In the genomic region with DNA sequence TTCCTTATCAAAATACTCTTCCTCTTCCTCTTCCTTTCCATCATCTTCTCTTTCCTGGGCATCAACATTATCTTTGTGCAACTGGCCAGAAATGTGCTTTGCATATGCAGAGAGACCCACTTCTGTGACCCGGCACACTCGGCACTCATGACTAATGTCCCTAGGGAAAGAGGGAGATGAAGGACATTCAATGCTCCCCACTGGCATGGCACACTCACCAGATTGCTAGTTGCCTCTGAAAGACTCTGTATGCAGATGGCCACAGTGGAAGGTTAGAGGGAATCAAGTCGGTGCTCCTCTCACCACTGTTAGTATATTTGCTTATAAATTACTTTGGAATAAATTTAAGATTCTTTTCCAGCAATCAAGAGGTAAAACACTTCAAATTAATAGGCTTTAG, we compare ENCODE assay signal across 9 mouse cellular contexts. TPM values are rescaled to one million over a fixed set of nuclear protein-coding genes. Genes with fewer than 3 reads are reported as not detected.
A peak's percentile ranks its signal among the peaks of the same experiment; 100 is the strongest.
DNase-seq lines count a peak whose midpoint lies in the region; ATAC-seq lines count a peak whose summit lies in the region.
"Had no signal": no experiment of that assay in that cellular context is flagged by ENCODE, and none has a peak within 500 bp of the region (broad histone marks: within the 10 kb centered on the region; RNA-seq: fewer than 3 reads in every experiment).

No protein-coding gene starts in this region.

- DNase-seq in gastrocnemius, adult 18-20 months (ENCODE audit: low spot score): peak; percentile 25
- DNase-seq in gastrocnemius, postnatal 14 days: no peak
- DNase-seq in heart, postnatal 14 days: peak; percentile 22 to 23
- no peak for DNase-seq in urinary bladder, postnatal 14 days (ENCODE audit: low spot score)
- DNase-seq in spleen, postnatal 14 days (ENCODE audit: low spot score in 2 of 2): no peak
- DNase-seq: liver, embryonic 13.5 days had no signal

- H3K4me1 ChIP-seq in midbrain, embryonic 13.5 days (replicated peaks): peaks cover 11% of the 10 kb centered on the region
- 0 out of 2 replicates have a peak, but pooled peaks cover 3% of the 10 kb centered on the region for H3K4me1 ChIP-seq in midbrain, embryonic 15.5 days
- H3K4me1 ChIP-seq in stomach, embryonic 14.5 days (ENCODE audit: control insufficient read depth, insufficient read depth, low read length): peaks cover 11% of the 10 kb centered on the region

- no peak overlapping the region for H3K27ac ChIP-seq in midbrain, embryonic 13.5 days
- H3K27ac ChIP-seq in midbrain, embryonic 15.5 days: no peak overlapping the region
- peak overlapping the region; percentile 73 for H3K27ac ChIP-seq in stomach, embryonic 14.5 days (ENCODE audit: low read length)

- no peak overlapping the region for H3K4me2 ChIP-seq in midbrain, embryonic 13.5 days (replicated peaks)
- H3K4me2 ChIP-seq in midbrain, embryonic 15.5 days: no peak overlapping the region
- peak overlapping the region; percentile 17; the same call in 1 of the 2 replicates for H3K4me2 ChIP-seq in stomach, embryonic 14.5 days (replicated peaks; ENCODE audit: low read depth, low read length)
- H3K4me2 ChIP-seq: liver, embryonic 13.5 days had no signal

- H3K9me3 ChIP-seq in midbrain, embryonic 13.5 days: no peaks in the 10 kb centered on the region
- H3K9me3 ChIP-seq in midbrain, embryonic 15.5 days: no peaks in the 10 kb centered on the region
- H3K9me3 ChIP-seq in stomach, embryonic 14.5 days (ENCODE audit: control insufficient read depth, low read depth, low read length): no peaks in the 10 kb centered on the region
- H3K9me3 ChIP-seq: liver, embryonic 13.5 days had no signal

- ATAC-seq in midbrain, embryonic 13.5 days: peak; percentile 66
- no peak for ATAC-seq in midbrain, embryonic 15.5 days (replicated peaks)
- ATAC-seq in stomach, embryonic 14.5 days (ENCODE audit: insufficient number of reproducible peaks, insufficient read depth, low FRiP score, low read depth): no peak

- H3K36me3 ChIP-seq in midbrain, embryonic 13.5 days: peaks cover 17% of the 10 kb centered on the region
- peaks cover 14% of the 10 kb centered on the region for H3K36me3 ChIP-seq in midbrain, embryonic 15.5 days (replicated peaks)
- peaks cover 10% of the 10 kb centered on the region for H3K36me3 ChIP-seq in stomach, embryonic 14.5 days (ENCODE audit: control insufficient read depth, insufficient read depth, low read length)

- WGBS in midbrain, embryonic 13.5 days: 54% methylated on average over 3 of the region's 3 CpGs
- WGBS in midbrain, embryonic 15.5 days: 51% methylated on average over 3 of the region's 3 CpGs
- 46% methylated on average over 3 of the region's 3 CpGs for WGBS in stomach, embryonic 14.5 days

- no peaks in the 10 kb centered on the region for H3K27me3 ChIP-seq in midbrain, embryonic 13.5 days
- H3K27me3 ChIP-seq in midbrain, embryonic 15.5 days (replicated peaks): no peaks in the 10 kb centered on the region
- H3K27me3 ChIP-seq in stomach, embryonic 14.5 days (ENCODE audit: control insufficient read depth, insufficient read depth, low read length): no peaks in the 10 kb centered on the region
- H3K27me3 ChIP-seq: liver, embryonic 13.5 days had no signal

- no peak overlapping the region for H3K4me3 ChIP-seq in midbrain, embryonic 13.5 days (replicated peaks)
- no peak overlapping the region for H3K4me3 ChIP-seq in midbrain, embryonic 15.5 days
- H3K4me3 ChIP-seq in stomach, embryonic 14.5 days (ENCODE audit: low read depth, low read length): no peak overlapping the region
- H3K4me3 ChIP-seq: liver, embryonic 13.5 days had no signal

- intact Hi-C loops in gastrocnemius, postnatal 14 days (cut with DNase I; ENCODE audit: low total_unique reads): no loop called here
- intact Hi-C loops in heart, postnatal 14 days (cut with DNase I): loop anchor here (2.0 kb wide), 1 partner anchor 23 kb away; the partner anchor contains the start of gene Zfp106

- no peak overlapping the region for H3K9ac ChIP-seq in midbrain, embryonic 13.5 days (replicated peaks)
- H3K9ac ChIP-seq in midbrain, embryonic 15.5 days: no peak overlapping the region
- no peak overlapping the region for H3K9ac ChIP-seq in stomach, embryonic 14.5 days (replicated peaks; ENCODE audit: low read depth, low read length)
- H3K9ac ChIP-seq: liver, embryonic 13.5 days had no signal

RNA-seq across cellular contexts. Expression of gene Zfp106, which starts 24.3 kb away (rescaled TPM):
- total RNA-seq in gastrocnemius, adult 18-20 months (2021): 100 to 1,000 TPM; 690 to 739 TPM
- 100 to 1,000 TPM; 287 to 310 TPM for total RNA-seq in gastrocnemius, postnatal 14 days (2021)
- 46.7 and 54.2 TPM in 2 replicates for polyA plus RNA-seq in midbrain, embryonic 13.5 days (2015; fragmentation: Nextera tagmentation; extraction: Ambion mirVana)
- 43.6 and 49.3 TPM in 2 replicates for polyA plus RNA-seq in midbrain, embryonic 15.5 days (2015; fragmentation: Nextera tagmentation; extraction: Ambion mirVana)
- 100 to 1,000 TPM; 266 to 269 TPM for total RNA-seq in heart, postnatal 14 days (2021)
- polyA plus RNA-seq in stomach, embryonic 14.5 days (2014; fragmentation: Nextera tagmentation; extraction: Ambion mirVana): 66.6 and 70.8 TPM in 2 replicates

RNA-seq across cellular contexts. Expression of gene Snap23, which starts 28.1 kb away (rescaled TPM):
- total RNA-seq in gastrocnemius, adult 18-20 months (2021): 10 to 100 TPM; 46.6 to 47.3 TPM
- total RNA-seq in gastrocnemius, postnatal 14 days (2021): 10 to 100 TPM; 43.1 to 47.7 TPM
- polyA plus RNA-seq in midbrain, embryonic 13.5 days (2015; fragmentation: Nextera tagmentation; extraction: Ambion mirVana): 18.9 and 20.2 TPM in 2 replicates
- 15.2 TPM in 2 replicates for polyA plus RNA-seq in midbrain, embryonic 15.5 days (2015; fragmentation: Nextera tagmentation; extraction: Ambion mirVana)
- 10 to 100 TPM; 46.2 to 50.4 TPM for total RNA-seq in heart, postnatal 14 days (2021)
- 52.9 and 61.9 TPM in 2 replicates for polyA plus RNA-seq in stomach, embryonic 14.5 days (2014; fragmentation: Nextera tagmentation; extraction: Ambion mirVana)

Comparison
In these comparisons a context has a peak if more than half of its experiments do, and no peak if none do; other contexts are left out.
1. DNase-seq: peak in gastrocnemius, adult 18-20 months (single experiment) and heart, postnatal 14 days (2 of 2); none in gastrocnemius, postnatal 14 days (single experiment), urinary bladder, postnatal 14 days (single experiment) and spleen, postnatal 14 days (0 of 2).